Mouse (Mus musculus) CH12.LX (cell line): ENCODE results near the gene Adad2.

ENCODE experiments used
- CHD2 ChIP-seq: IDR thresholded peaks from 2 replicates; pipeline ENCODE4 v1.6.1; 2011; ENCODE audit warnings: low read length, improper control_type of control experiment
- CTCF ChIP-seq, 2 experiments: IDR thresholded peaks in 1 of 2; conservative IDR thresholded peaks in 1 of 2; 2 replicates each; pipeline ENCODE4 v1.5.1; 2011 to 2012; ENCODE audit warnings: low read depth in 2 of 2, low read length in 2 of 2, improper control_type of control experiment in 1 of 2, inconsistent platforms in 1 of 2, mild to moderate bottlenecking in 1 of 2, moderate library complexity in 1 of 2
- NELFE ChIP-seq: IDR thresholded peaks from 2 replicates; pipeline ENCODE4 v1.6.1; 2011; ENCODE audit warnings: low read depth, low read length, improper control_type of control experiment
- POLR2A ChIP-seq: IDR thresholded peaks from 2 replicates; pipeline ENCODE4 v1.6.1; 2011; ENCODE audit warnings: low read depth, mild to moderate bottlenecking, improper control_type of control experiment, low read length
- RCOR1 ChIP-seq: conservative IDR thresholded peaks from 2 replicates; pipeline ENCODE4 v1.6.1; 2012; ENCODE audit warnings: low read depth, mild to moderate bottlenecking, inconsistent platforms, low read length, improper control_type of control experiment

DNA sequence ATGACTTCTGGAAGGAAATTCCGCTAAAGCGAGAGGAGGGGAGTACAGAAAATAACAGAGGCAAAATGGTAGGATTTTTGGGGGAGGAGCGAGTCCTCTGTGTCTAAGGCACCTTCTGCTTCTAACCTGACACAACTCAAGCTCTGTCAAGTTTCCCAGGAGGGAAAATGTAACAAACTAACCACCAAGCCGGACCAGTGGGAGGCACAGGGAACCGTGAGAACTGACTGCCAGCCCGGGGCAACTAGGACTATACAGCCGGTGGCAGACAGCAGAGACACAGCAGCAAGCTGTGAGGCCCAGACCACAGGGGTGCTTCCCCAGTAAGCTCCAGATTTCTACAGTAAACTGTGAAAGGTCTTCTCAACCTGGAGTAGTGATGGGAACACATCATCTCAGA is 43.6 kb upstream of the Adad2 start:
- TF ChIP-seq POLR2A (no peak), CTCF (conservative IDR thresholded peaks at IDR 0.05 in 1 of 2, IDR thresholded peaks at IDR 0.05 in 1 of 2; ENCODE audit: low read depth in 2 of 2, low read length in 2 of 2) (no peak), NELFE (no peak), RCOR1 (no peak), CHD2 (no peak)
